Mouse (Mus musculus): ENCODE measurements around the gene Icam2. TPM values are rescaled to one million over a fixed set of nuclear protein-coding genes. Genes with fewer than 3 reads are reported as not detected.

Icam2 gene
- polyA plus RNA-seq, 1 experiment from 2014 or later = 26.2 TPM

DNA sequence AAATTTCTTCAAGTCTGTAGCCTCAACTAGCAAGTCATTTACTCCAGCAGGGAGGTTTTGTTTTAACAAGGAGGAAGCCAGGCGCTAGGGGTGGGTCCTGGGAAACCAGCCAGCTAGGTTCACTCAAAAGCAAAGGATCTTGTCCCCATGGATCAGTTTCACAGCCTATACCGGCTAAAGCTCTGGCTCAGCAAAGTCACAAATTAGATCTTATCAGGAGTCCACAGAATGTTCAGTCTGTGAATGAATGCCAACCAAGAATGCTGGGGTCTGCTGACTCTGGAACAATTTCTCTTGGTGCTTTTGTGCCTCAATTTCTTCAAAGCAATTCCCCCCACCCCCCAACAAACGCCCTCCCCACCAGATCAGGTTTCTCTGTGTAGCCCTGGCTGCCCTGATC is 1.7 kb upstream of the Icam2 start:
- ATAC-seq (ENCODE audit: insufficient number of reproducible peaks, insufficient read depth, low FRiP score, low TSS enrichment, low read depth) = no peak
- WGBS = 16% methylated on average over 3 of the region's 3 CpGs
- Histone ChIP-seq H3K4me3 (no peak overlapping the region), H3K9me3 (no peaks in the 10 kb centered on the region), H3K27me3 (no peaks in the 10 kb centered on the region), H3K4me1 (peaks cover 12% of the 10 kb centered on the region), H3K36me3 (no peaks in the 10 kb centered on the region), H3K9ac (no peak overlapping the region; the same call in 1 of the 2 replicates), H3K4me2 (no peak overlapping the region), H3K27ac (peak overlapping the region; percentile 73)

DNA sequence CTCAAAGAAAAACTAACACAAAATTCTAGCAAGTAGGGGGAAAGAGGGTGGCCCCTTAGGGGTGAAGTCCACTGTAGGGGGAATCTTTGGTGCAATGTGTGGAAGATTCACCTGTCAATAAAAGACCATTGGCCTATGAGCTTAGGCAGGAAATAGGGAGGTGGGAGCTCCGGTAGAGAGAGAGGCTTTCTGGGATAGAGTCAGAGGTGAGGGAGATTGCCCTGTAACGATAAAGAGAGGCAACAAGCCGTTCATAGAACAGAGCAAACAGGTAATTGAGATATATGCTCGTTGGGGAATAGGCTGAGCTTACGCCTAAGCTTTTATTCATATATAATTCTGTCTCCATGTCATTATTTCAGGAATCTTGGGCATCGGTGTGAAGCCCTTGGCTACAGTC is 855 bp downstream of the Icam2 start:
- no peak overlapping the region for H3K4me3 ChIP-seq
- H3K27ac ChIP-seq = no peak overlapping the region
- 83% methylated on average over 6 of the region's 6 CpGs for WGBS
- ATAC-seq (ENCODE audit: insufficient number of reproducible peaks, insufficient read depth, low FRiP score, low TSS enrichment, low read depth) = no peak
- H3K4me1 ChIP-seq = peaks cover 19% of the 10 kb centered on the region
- H3K27me3 ChIP-seq = no peaks in the 10 kb centered on the region
- no peak overlapping the region for H3K4me2 ChIP-seq
- H3K36me3 ChIP-seq = no peaks in the 10 kb centered on the region
- H3K9me3 ChIP-seq = no peaks in the 10 kb centered on the region
- no peak overlapping the region for H3K9ac ChIP-seq

DNA sequence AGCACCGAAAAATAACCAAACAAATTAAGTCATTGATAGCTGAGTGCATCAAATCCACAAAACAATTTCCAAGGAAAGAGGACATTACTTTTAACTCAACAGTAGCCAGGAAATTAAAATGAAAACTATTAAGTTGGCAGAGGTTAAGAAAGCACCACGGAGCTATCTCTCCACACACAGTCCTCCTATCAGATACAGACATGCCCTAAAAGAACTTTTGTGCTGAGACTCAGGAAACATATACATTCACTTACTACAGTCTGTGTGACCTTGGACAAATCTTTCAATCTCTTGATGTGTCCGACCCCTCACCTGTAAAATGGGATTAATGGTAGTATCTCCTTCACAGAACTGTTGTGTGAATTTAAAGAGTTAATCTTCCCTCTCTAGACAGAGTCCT is 1.5 kb downstream of the Icam2 start:
- WGBS = 87% methylated on average over 3 of the region's 3 CpGs
- H3K36me3 ChIP-seq = no peaks in the 10 kb centered on the region
- H3K27me3 ChIP-seq = no peaks in the 10 kb centered on the region
- no peak overlapping the region for H3K27ac ChIP-seq
- H3K9me3 ChIP-seq = no peaks in the 10 kb centered on the region
- ATAC-seq (ENCODE audit: insufficient number of reproducible peaks, insufficient read depth, low FRiP score, low TSS enrichment, low read depth) = no peak
- H3K4me1 ChIP-seq = peaks cover 21% of the 10 kb centered on the region
- H3K4me3 ChIP-seq = no peak overlapping the region
- no peak overlapping the region for H3K4me2 ChIP-seq
- no peak overlapping the region for H3K9ac ChIP-seq

DNA sequence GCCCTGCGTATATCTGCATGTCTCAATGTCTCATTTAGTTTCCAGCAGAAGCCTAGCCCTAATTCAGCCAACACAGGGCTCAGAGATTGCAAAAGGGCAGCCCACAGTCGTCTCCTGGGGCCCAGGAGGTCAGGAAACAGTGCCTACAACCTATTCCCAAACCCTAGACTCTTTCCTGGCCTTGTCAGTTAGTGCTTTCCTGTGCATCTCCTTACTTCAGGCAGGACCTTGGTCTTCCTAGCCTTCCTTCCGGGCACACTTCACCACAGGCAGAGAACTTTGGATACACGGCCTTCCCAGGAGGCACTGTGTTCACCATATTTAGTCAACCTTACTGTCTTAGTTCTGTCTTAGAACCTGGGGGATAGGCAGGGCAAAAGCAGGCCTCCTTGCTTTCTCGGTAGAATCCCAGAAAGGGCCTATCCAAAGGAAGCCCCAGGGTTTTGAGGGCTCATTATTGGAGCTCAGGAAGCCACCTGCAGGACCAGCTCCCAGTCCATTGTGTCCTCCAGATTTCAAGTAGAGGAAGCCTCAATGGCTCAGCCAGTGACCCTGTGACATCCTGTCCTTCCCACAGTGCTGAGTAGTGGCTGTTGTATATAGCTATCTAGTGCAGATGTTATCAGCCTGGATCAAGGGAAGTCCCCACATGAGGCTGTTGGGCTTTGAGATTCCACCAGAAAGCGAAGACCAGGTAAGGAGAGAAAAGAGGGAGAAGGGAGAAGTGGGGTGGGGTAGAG is 4.7 kb downstream of the Icam2 start:
- peak overlapping the region; percentile 73 for H3K27ac ChIP-seq
- H3K4me3 ChIP-seq = no peak overlapping the region
- peaks cover 11% of the 10 kb centered on the region for H3K4me1 ChIP-seq
- H3K9ac ChIP-seq = no peak overlapping the region
- WGBS = 82% methylated on average over 6 of the region's 6 CpGs
- no peaks in the 10 kb centered on the region for H3K27me3 ChIP-seq
- H3K9me3 ChIP-seq = no peaks in the 10 kb centered on the region
- no peaks in the 10 kb centered on the region for H3K36me3 ChIP-seq
- ATAC-seq (ENCODE audit: insufficient number of reproducible peaks, insufficient read depth, low FRiP score, low TSS enrichment, low read depth) = no peak
- H3K4me2 ChIP-seq = no peak overlapping the region

DNA sequence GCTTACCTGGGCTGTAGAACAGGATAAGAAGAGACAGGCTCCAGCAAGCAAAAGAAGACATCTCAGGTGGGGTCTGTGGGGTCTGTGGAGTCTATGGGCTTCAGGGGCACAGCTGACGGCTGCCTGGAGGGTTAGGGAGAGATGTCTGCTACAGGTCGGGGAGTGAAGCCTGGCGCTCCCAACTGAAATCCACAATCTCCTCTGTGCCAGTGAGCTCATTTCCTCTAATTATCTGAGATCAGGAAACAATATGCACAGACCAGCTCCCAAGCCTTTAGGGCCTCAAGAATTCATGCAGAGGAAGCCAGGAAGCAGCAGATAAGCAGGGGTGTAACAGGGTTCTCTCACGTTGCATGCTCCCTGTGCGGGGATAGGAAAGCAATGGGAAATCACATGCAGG is 5.5 kb downstream of the Icam2 start:
- Histone ChIP-seq H3K4me1 (peaks cover 9% of the 10 kb centered on the region), H3K4me2 (no peak overlapping the region), H3K4me3 (peak overlapping the region; percentile 9; the same call in 1 of the 2 replicates), H3K27me3 (no peaks in the 10 kb centered on the region), H3K9ac (no peak overlapping the region), H3K9me3 (no peaks in the 10 kb centered on the region), H3K36me3 (no peaks in the 10 kb centered on the region), H3K27ac (peak overlapping the region; percentile 73)
- no peak for ATAC-seq (ENCODE audit: insufficient number of reproducible peaks, insufficient read depth, low FRiP score, low TSS enrichment, low read depth)
- 42% methylated on average over 5 of the region's 5 CpGs for WGBS

DNA sequence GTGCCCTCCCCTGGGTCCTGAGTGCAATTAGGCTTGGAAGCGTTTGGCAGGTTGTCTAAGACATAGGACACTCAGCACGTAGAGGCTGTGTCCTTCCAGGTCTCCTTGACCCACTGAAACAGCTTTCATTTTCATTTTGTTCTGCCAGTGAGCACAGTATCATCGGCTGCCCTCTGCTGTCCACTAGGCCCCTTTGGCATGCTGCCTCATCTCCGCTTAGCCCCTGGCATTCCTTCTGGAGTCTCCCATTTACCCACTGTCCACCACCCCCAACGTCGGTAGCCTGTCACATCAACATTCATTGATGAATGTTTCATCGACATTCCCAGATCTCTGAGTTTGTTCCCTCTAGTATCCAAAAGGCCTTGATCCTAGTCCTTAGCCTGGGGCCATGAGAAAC is 6.0 kb downstream of the Icam2 start:
- Histone ChIP-seq H3K4me1 (peaks cover 9% of the 10 kb centered on the region), H3K9me3 (no peaks in the 10 kb centered on the region), H3K4me3 (peak overlapping the region; percentile 9; the same call in 1 of the 2 replicates), H3K27me3 (no peaks in the 10 kb centered on the region), H3K27ac (peak overlapping the region; percentile 73), H3K9ac (no peak overlapping the region; the same call in 1 of the 2 replicates), H3K4me2 (no peak overlapping the region), H3K36me3 (no peaks in the 10 kb centered on the region)
- 81% methylated on average over 7 of the region's 7 CpGs for WGBS
- ATAC-seq (ENCODE audit: insufficient number of reproducible peaks, insufficient read depth, low FRiP score, low TSS enrichment, low read depth) = no peak

DNA sequence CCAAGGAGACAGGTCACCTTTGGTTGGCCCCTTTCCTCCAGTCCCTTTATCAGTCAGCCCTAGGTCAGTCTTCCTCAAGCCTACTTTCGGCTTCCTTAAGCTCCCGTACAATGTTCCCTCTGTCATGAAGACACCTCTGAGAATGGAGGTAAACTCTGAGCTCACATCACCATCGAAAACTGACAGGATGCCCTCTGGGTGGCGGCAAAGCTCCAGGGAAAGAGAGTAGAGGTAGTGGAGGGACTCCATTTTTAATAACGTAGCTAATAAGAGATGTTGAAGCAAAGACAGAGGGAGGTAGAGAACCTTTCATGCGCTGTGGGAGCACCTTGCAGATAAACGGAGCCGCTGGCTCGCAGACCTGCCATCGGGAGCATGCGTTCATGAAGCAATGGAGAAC is 6.9 kb downstream of the Icam2 start:
- H3K9me3 ChIP-seq = no peaks in the 10 kb centered on the region
- H3K4me1 ChIP-seq = peaks cover 9% of the 10 kb centered on the region
- 82% methylated on average over 11 of the region's 11 CpGs for WGBS
- H3K9ac ChIP-seq = no peak overlapping the region
- no peak for ATAC-seq (ENCODE audit: insufficient number of reproducible peaks, insufficient read depth, low FRiP score, low TSS enrichment, low read depth)
- no peak overlapping the region for H3K27ac ChIP-seq
- no peaks in the 10 kb centered on the region for H3K36me3 ChIP-seq
- 0 out of 2 replicates have a peak overlapping the region, but pooled peaks have one; percentile 17 for H3K4me2 ChIP-seq
- H3K4me3 ChIP-seq = no peak overlapping the region
- H3K27me3 ChIP-seq = no peaks in the 10 kb centered on the region

DNA sequence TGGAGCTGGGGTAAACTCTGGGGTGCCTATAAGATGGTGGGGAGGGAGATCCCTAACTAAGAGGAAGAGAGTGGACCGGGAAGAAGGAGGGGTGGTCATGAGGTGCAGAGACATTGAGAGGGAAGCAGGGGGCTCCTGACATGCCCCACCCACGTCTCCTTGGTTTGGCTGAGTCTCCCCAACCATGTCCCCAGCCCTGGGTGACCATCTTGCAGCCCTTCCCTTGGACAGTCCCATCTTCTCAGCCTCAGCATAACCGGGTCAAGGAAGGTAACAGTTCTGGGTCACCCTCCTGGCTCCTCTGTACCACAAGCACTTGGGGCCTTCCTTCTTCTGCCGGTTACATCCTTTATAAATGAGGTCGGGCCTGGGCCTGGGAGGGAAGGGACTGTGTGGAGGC is 12.9 kb downstream of the Icam2 start:
- no peak overlapping the region for H3K4me2 ChIP-seq
- ATAC-seq (ENCODE audit: insufficient number of reproducible peaks, insufficient read depth, low FRiP score, low TSS enrichment, low read depth) = no peak; the same call in 1 of the 2 replicates
- H3K4me1 ChIP-seq = peaks cover 13% of the 10 kb centered on the region
- no peaks in the 10 kb centered on the region for H3K9me3 ChIP-seq
- no peak overlapping the region for H3K27ac ChIP-seq
- no peaks in the 10 kb centered on the region for H3K36me3 ChIP-seq
- no peak overlapping the region for H3K9ac ChIP-seq
- WGBS = 77% methylated on average over 5 of the region's 5 CpGs
- no peaks in the 10 kb centered on the region for H3K27me3 ChIP-seq
- H3K4me3 ChIP-seq = no peak overlapping the region

DNA sequence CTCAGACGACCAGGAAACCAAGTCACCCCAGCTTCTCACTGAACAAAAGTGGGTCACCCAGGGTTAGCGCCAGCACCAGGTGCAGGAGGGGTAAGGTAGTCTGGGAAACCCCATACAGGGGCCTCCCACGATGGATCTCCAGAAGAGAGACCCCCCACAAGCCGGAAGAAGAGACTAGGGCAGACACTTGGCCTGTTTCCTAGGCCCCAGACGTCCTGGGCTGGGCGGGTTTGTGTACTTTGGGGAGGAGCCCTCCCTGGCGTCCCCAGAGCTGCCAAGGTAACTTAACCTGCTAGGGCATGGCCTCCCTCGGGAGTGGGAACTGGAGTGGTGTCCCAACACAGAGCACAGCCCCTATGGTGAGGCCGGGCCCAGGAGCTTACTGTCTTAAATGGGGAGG is 13.3 kb downstream of the Icam2 start:
- Histone ChIP-seq H3K27me3 (no peaks in the 10 kb centered on the region), H3K27ac (0 out of 2 replicates have a peak overlapping the region, but pooled peaks have one; percentile 39), H3K36me3 (no peaks in the 10 kb centered on the region), H3K4me2 (no peak overlapping the region), H3K4me1 (peaks cover 13% of the 10 kb centered on the region), H3K9me3 (no peaks in the 10 kb centered on the region), H3K9ac (no peak overlapping the region), H3K4me3 (no peak overlapping the region)
- WGBS = 41% methylated on average over 9 of the region's 9 CpGs
- no peak for ATAC-seq (ENCODE audit: insufficient number of reproducible peaks, insufficient read depth, low FRiP score, low TSS enrichment, low read depth)

DNA sequence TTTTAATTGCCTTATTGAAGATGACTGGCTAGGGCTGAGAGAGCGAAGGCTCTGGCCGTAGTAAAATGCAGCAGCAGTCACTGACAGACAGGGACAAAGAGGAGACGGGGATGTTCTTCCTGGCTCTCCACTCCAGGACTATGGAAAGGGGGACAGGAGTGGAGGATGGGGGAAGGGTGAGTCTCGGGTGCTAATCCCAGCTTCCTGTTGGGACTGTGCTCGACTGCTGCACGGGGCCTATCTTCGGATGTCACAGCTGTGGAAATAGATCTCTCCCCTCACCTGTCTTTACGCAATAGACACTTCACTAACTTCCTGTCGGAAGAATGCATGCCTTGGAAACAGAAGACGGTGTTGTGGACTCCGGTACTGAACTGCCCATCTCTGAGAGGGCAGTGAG is 13.9 kb downstream of the Icam2 start:
- H3K4me2 ChIP-seq = no peak overlapping the region
- H3K9ac ChIP-seq = peak overlapping the region; percentile 21; the same call in 1 of the 2 replicates
- H3K36me3 ChIP-seq = no peaks in the 10 kb centered on the region
- no peaks in the 10 kb centered on the region for H3K9me3 ChIP-seq
- 34% methylated on average over 11 of the region's 11 CpGs for WGBS
- no peak overlapping the region for H3K4me3 ChIP-seq
- no peak for ATAC-seq (ENCODE audit: insufficient number of reproducible peaks, insufficient read depth, low FRiP score, low TSS enrichment, low read depth)
- H3K4me1 ChIP-seq = peaks cover 13% of the 10 kb centered on the region
- H3K27ac ChIP-seq = 0 out of 2 replicates have a peak overlapping the region, but pooled peaks have one; percentile 39
- no peaks in the 10 kb centered on the region for H3K27me3 ChIP-seq

DNA sequence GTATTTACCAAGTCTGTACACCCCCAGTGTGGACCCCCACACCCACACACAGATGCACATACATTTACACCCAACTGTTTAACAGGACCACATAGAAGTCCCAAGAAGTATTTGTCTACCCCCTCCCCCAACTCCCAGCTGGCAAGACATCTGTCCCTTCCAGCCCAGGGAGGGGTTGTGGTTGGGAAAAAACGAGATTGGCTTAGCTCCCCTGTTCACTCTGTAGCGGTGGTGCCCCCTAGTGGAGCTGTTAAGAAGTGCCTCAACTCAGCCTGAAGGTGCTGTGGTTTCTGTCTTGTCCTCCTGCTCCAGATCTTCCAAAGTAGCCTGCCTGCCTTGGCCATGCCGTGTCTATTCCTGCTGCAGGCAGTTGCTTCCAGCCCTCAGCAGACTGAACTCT is 21.6 kb downstream of the Icam2 start:
- Histone ChIP-seq H3K9me3 (no peaks in the 10 kb centered on the region), H3K4me1 (peaks cover 20% of the 10 kb centered on the region), H3K36me3 (no peaks in the 10 kb centered on the region), H3K9ac (no peak overlapping the region), H3K4me2 (no peak overlapping the region), H3K27ac (no peak overlapping the region), H3K4me3 (no peak overlapping the region), H3K27me3 (no peaks in the 10 kb centered on the region)
- ATAC-seq (ENCODE audit: insufficient number of reproducible peaks, insufficient read depth, low FRiP score, low TSS enrichment, low read depth) = no peak
- 11% methylated on average over 3 of the region's 3 CpGs for WGBS

DNA sequence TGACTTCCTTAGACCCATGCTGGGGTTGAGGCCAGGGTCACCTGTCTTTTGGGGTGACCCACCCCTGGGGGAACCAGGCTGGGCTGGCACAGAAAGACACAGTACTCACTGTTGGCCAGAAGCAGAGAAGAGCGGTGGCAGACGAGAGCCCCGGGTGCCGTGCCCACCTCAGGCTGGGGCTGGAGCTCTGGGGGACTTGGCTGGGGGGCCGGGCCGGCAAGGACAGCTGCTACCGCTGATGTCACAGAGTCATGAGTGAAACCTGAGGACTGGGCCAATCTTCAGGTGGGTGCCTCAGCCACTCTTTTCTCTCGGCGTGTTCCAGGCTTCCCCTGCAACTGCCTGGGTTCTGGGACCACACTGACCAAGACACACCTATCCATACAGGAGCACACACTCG is 22.5 kb downstream of the Icam2 start, which contains the start of gene Prr29:
TSS of gene Prr29 (plus strand) at position 107 of the 400 bp plus-strand sequence.
- WGBS = 59% methylated on average over 10 of the region's 10 CpGs
- no peak for ATAC-seq (ENCODE audit: insufficient number of reproducible peaks, insufficient read depth, low FRiP score, low TSS enrichment, low read depth)
- H3K4me3 ChIP-seq = no peak within 1 kb of the TSS
- no peaks in the 10 kb centered on the region for H3K9me3 ChIP-seq
- no peak within 1 kb of the TSS; the same call in 1 of the 2 replicates for H3K27ac ChIP-seq
- H3K27me3 ChIP-seq = no peaks in the 10 kb centered on the region
- peaks cover 20% of the 10 kb centered on the region for H3K4me1 ChIP-seq
- peak within 1 kb of the TSS; percentile 33; the same call in 1 of the 2 replicates for H3K9ac ChIP-seq
- H3K4me2 ChIP-seq = peak within 1 kb of the TSS; percentile 35
- H3K36me3 ChIP-seq = no peaks in the 10 kb centered on the region

Measured in embryonic facial prominence, embryonic 13.5 days (tissue).